In genomic region chr1:53797074-53797473, GRCm38 (mm10) we compare ENCODE assay signal across 33 mouse cellular contexts. TPM values are rescaled to one million over a fixed set of nuclear protein-coding genes. Genes with fewer than 3 reads are reported as not detected.
DNase-seq lines count a peak whose midpoint lies in the region; ATAC-seq and TF ChIP-seq lines count a peak whose summit lies in the region.
"Had no signal": no experiment of that assay in that cellular context is flagged by ENCODE, and none has a peak within 500 bp of the region (broad histone marks: within the 10 kb centered on the region; RNA-seq: fewer than 3 reads in every experiment).

No protein-coding gene starts in this region.

- H3K27me3 ChIP-seq in thymus, adult 2 months (ENCODE audit: control insufficient read depth, insufficient read depth, low read length) = no peaks in the 10 kb centered on the region
- H3K27me3 ChIP-seq in splenic B cell, adult 2 months (ENCODE audit: control insufficient read depth, insufficient read depth, low read length, poor library complexity, severe bottlenecking) = no peaks in the 10 kb centered on the region
- H3K27me3 ChIP-seq: embryonic facial prominence, embryonic 13.5 days; forebrain, embryonic 15.5 days; kidney, embryonic 15.5 days; limb, embryonic 15.5 days; liver, embryonic 13.5 days; midbrain, embryonic 13.5 days; neural tube, embryonic 12.5 days; Patski had no signal

- peak; percentile 44 for DNase-seq in thymus, postnatal 0 days (ENCODE audit: low spot score)
- DNase-seq in thymus, adult 2 months = no peak
- peak; percentile 58 for DNase-seq in MEL-GATA-1-ER (ENCODE audit: extremely low read depth, low read depth)
- peak; percentile 34 for DNase-seq in splenic B cell, adult 2 months (ENCODE audit: low read depth, low spot score)
- no peak for DNase-seq in gastrocnemius, adult 18-20 months (ENCODE audit: low spot score)
- DNase-seq in urinary bladder, postnatal 4 days (ENCODE audit: low spot score in 2 of 2) = no peak
- no peak for DNase-seq in gastrocnemius, postnatal 14 days
- DNase-seq: adrenal gland, postnatal 25 days; cerebellum, adult 11-12 months; cerebellum, adult 9-11 months; gastrocnemius, postnatal 10 days; heart, adult 18-20 months; heart, postnatal 36 days; kidney, adult 18-20 months; kidney, postnatal 25 days; layer of hippocampus, postnatal 36 days; liver, embryonic 13.5 days; lung, adult 18-20 months; lung, postnatal 4 days; right cerebral cortex, postnatal 4 days had no signal

- TF ChIP-seq CTCF in thymus, adult 2 months (IDR thresholded peaks at IDR 0.05; ENCODE audit: borderline replicate concordance, control insufficient read depth, extremely low read depth, insufficient read depth, low read length, poor library complexity) = no peak

- no peaks in the 10 kb centered on the region for H3K36me3 ChIP-seq in thymus, adult 2 months (ENCODE audit: control insufficient read depth, insufficient read depth, low read length)
- H3K36me3 ChIP-seq in splenic B cell, adult 2 months (ENCODE audit: control insufficient read depth, insufficient read depth, low read length, poor library complexity, severe bottlenecking) = no peaks in the 10 kb centered on the region
- H3K36me3 ChIP-seq: embryonic facial prominence, embryonic 13.5 days; forebrain, embryonic 10.5 days; forebrain, embryonic 15.5 days; kidney, embryonic 15.5 days; limb, embryonic 10.5 days; limb, embryonic 15.5 days; liver, embryonic 13.5 days; midbrain, embryonic 13.5 days; neural tube, embryonic 12.5 days had no signal

- intact Hi-C loops in gastrocnemius, postnatal 14 days (cut with DNase I; ENCODE audit: low total_unique reads) = no loop called here

- WGBS in thymus, adult 2 months = 9% methylated on average over 5 of the region's 5 CpGs

- no peak overlapping the region; the same call in 1 of the 2 replicates for H3K27ac ChIP-seq in thymus, adult 2 months (ENCODE audit: control insufficient read depth, insufficient read depth, low read length)
- H3K27ac ChIP-seq: embryonic facial prominence, embryonic 13.5 days; forebrain, embryonic 10.5 days; forebrain, embryonic 15.5 days; hindbrain, embryonic 14.5 days; kidney, embryonic 15.5 days; layer of hippocampus, adult 2 months; limb, embryonic 10.5 days; limb, embryonic 15.5 days; liver, embryonic 13.5 days; midbrain, embryonic 13.5 days; neural tube, embryonic 12.5 days had no signal

- peak; percentile 88 for ATAC-seq in inflammation-experienced regulatory T-cells, adult 6 months
- ATAC-seq: forebrain, embryonic 15.5 days; lung, postnatal 0 days; midbrain, embryonic 13.5 days; Patski had no signal

- H3K4me1 ChIP-seq in thymus, adult 2 months (replicated peaks; ENCODE audit: control insufficient read depth, insufficient read depth, low read length) = peaks cover 18% of the 10 kb centered on the region
- H3K4me1 ChIP-seq: embryonic facial prominence, embryonic 13.5 days; forebrain, embryonic 10.5 days; forebrain, embryonic 15.5 days; kidney, embryonic 15.5 days; limb, embryonic 10.5 days; limb, embryonic 15.5 days; liver, embryonic 13.5 days; midbrain, embryonic 13.5 days; neural tube, embryonic 12.5 days had no signal

- H3K4me3 ChIP-seq in thymus, adult 2 months (ENCODE audit: control insufficient read depth, insufficient read depth, low read length) = no peak overlapping the region
- H3K4me3 ChIP-seq: embryonic facial prominence, embryonic 13.5 days; forebrain, embryonic 10.5 days; forebrain, embryonic 15.5 days; kidney, embryonic 15.5 days; layer of hippocampus, adult 2 months; limb, embryonic 10.5 days; limb, embryonic 15.5 days; liver, embryonic 13.5 days; midbrain, embryonic 13.5 days; neural tube, embryonic 12.5 days had no signal

- no peak for TF ChIP-seq POLR2A in thymus, adult 2 months (IDR thresholded peaks at IDR 0.05; ENCODE audit: control insufficient read depth, extremely low read depth, insufficient read depth, low read length, poor library complexity)

RNA-seq across cellular contexts. Expression of gene Stk17b, which starts 12.1 kb away (rescaled TPM):
- 96.5 and 107 TPM in 2 replicates for polyA plus RNA-seq in thymus, postnatal 0 days (2015; fragmentation: Nextera tagmentation; extraction: Ambion mirVana)
- 27.2 and 33.1 TPM in 2 replicates for polyA plus RNA-seq in thymus, adult 2 months (2012; rRNA removed)
- 100 to 1,000 TPM; 464 to 513 (median 490) TPM for polyA plus RNA-seq in inflammation-experienced regulatory T-cells, adult 6 months (2017; shearing (Covaris generic))
- total RNA-seq in gastrocnemius, adult 18-20 months (2021) = 1 to 10 TPM; 4.8 to 4.9 TPM
- total RNA-seq in gastrocnemius, postnatal 14 days (2021) = 1 to 10 TPM; 7.2 to 8.3 TPM

Comparison
In these comparisons a context has a peak if more than half of its experiments do, and no peak if none do; other contexts are left out.
1. DNase-seq: peak in thymus, postnatal 0 days (single experiment), MEL-GATA-1-ER (single experiment) and splenic B cell, adult 2 months (single experiment); none in thymus, adult 2 months (single experiment), gastrocnemius, adult 18-20 months (single experiment), urinary bladder, postnatal 4 days (0 of 2) and gastrocnemius, postnatal 14 days (single experiment).